Mouse (Mus musculus): ENCODE data around the gene Lrrc7. TPM values are rescaled to one million over a fixed set of nuclear protein-coding genes. Genes with fewer than 3 reads are reported as not detected.

The Lrrc7 gene
- polyA plus RNA-seq, 1 experiment, result not detected

- no peak for TF ChIP-seq CTCF (IDR thresholded peaks at IDR 0.05; ENCODE audit: low read depth, low read length)
- TF ChIP-seq EP300 (IDR thresholded peaks at IDR 0.05; ENCODE audit: insufficient read depth, low read depth, low read length), result no peak
- TF ChIP-seq POLR2A (IDR thresholded peaks at IDR 0.05; ENCODE audit: insufficient read depth, low read length), result no peak
- Histone ChIP-seq H3K9ac (ENCODE audit: low read depth, poor library complexity, severe bottlenecking) (no peak overlapping the region), H3K4me1 (ENCODE audit: control insufficient read depth, insufficient read depth, low read length) (no peaks in the 10 kb centered on the region), H3K27me3 (ENCODE audit: control insufficient read depth, insufficient read depth, low read length, poor library complexity, severe bottlenecking) (no peaks in the 10 kb centered on the region), H3K4me3 (ENCODE audit: low read depth, low read length) (no peak overlapping the region), H3K9me3 (replicated peaks; ENCODE audit: control insufficient read depth, insufficient read depth, low read length, poor library complexity, severe bottlenecking) (no peaks in the 10 kb centered on the region), H3K36me3 (ENCODE audit: control insufficient read depth, insufficient read depth, low read length, poor library complexity, severe bottlenecking) (no peaks in the 10 kb centered on the region), H3K27ac (ENCODE audit: insufficient read depth, low read length) (no peak overlapping the region)
Measured at GRCm38 (mm10) chr3:158148998-158149397, 413.0 kb downstream of the Lrrc7 start.

- TF ChIP-seq EP300 (IDR thresholded peaks at IDR 0.05; ENCODE audit: insufficient read depth, low read depth, low read length) (no peak), CTCF (IDR thresholded peaks at IDR 0.05; ENCODE audit: low read depth, low read length) (no peak), POLR2A (IDR thresholded peaks at IDR 0.05; ENCODE audit: insufficient read depth, low read length) (no peak)
- Histone ChIP-seq H3K27ac (ENCODE audit: insufficient read depth, low read length) (no peak overlapping the region), H3K9ac (ENCODE audit: low read depth, poor library complexity, severe bottlenecking) (no peak overlapping the region), H3K4me1 (ENCODE audit: control insufficient read depth, insufficient read depth, low read length) (no peaks in the 10 kb centered on the region), H3K36me3 (ENCODE audit: control insufficient read depth, insufficient read depth, low read length, poor library complexity, severe bottlenecking) (no peaks in the 10 kb centered on the region), H3K9me3 (replicated peaks; ENCODE audit: control insufficient read depth, insufficient read depth, low read length, poor library complexity, severe bottlenecking) (no peaks in the 10 kb centered on the region), H3K4me3 (ENCODE audit: low read depth, low read length) (no peak overlapping the region), H3K27me3 (ENCODE audit: control insufficient read depth, insufficient read depth, low read length, poor library complexity, severe bottlenecking) (no peaks in the 10 kb centered on the region)
Measured at GRCm38 (mm10) chr3:158140629-158141028, 421.4 kb downstream of the Lrrc7 start.

- H3K27me3 ChIP-seq (ENCODE audit: control insufficient read depth, insufficient read depth, low read length, poor library complexity, severe bottlenecking), result no peaks in the 10 kb centered on the region
- no peak overlapping the region for H3K27ac ChIP-seq (ENCODE audit: insufficient read depth, low read length)
- TF ChIP-seq POLR2A (IDR thresholded peaks at IDR 0.05; ENCODE audit: insufficient read depth, low read length) (no peak), CTCF (IDR thresholded peaks at IDR 0.05; ENCODE audit: low read depth, low read length) (no peak)
- no peaks in the 10 kb centered on the region for H3K9me3 ChIP-seq (replicated peaks; ENCODE audit: control insufficient read depth, insufficient read depth, low read length, poor library complexity, severe bottlenecking)
- no peak overlapping the region for H3K9ac ChIP-seq (ENCODE audit: low read depth, poor library complexity, severe bottlenecking)
- H3K4me3 ChIP-seq (ENCODE audit: low read depth, low read length), result no peak overlapping the region
- no peaks in the 10 kb centered on the region for H3K4me1 ChIP-seq (ENCODE audit: control insufficient read depth, insufficient read depth, low read length)
- no peaks in the 10 kb centered on the region for H3K36me3 ChIP-seq (ENCODE audit: control insufficient read depth, insufficient read depth, low read length, poor library complexity, severe bottlenecking)
Measured at GRCm38 (mm10) chr3:158137796-158138195, 424.2 kb downstream of the Lrrc7 start.

GRCm38 (mm10) chr3:158131672-158132071 lies 430.3 kb downstream of the Lrrc7 start:
- Histone ChIP-seq H3K27ac (ENCODE audit: insufficient read depth, low read length) (no peak overlapping the region), H3K4me1 (ENCODE audit: control insufficient read depth, insufficient read depth, low read length) (no peaks in the 10 kb centered on the region), H3K36me3 (ENCODE audit: control insufficient read depth, insufficient read depth, low read length, poor library complexity, severe bottlenecking) (no peaks in the 10 kb centered on the region), H3K4me3 (ENCODE audit: low read depth, low read length) (no peak overlapping the region), H3K9ac (ENCODE audit: low read depth, poor library complexity, severe bottlenecking) (no peak overlapping the region), H3K9me3 (replicated peaks; ENCODE audit: control insufficient read depth, insufficient read depth, low read length, poor library complexity, severe bottlenecking) (no peaks in the 10 kb centered on the region), H3K27me3 (ENCODE audit: control insufficient read depth, insufficient read depth, low read length, poor library complexity, severe bottlenecking) (no peaks in the 10 kb centered on the region)
- TF ChIP-seq CTCF (IDR thresholded peaks at IDR 0.05; ENCODE audit: low read depth, low read length) (no peak), EP300 (IDR thresholded peaks at IDR 0.05; ENCODE audit: insufficient read depth, low read depth, low read length) (no peak), POLR2A (IDR thresholded peaks at IDR 0.05; ENCODE audit: insufficient read depth, low read length) (no peak)

GRCm38 (mm10) chr3:158131233-158131632 lies 430.8 kb downstream of the Lrrc7 start:
- H3K4me3 ChIP-seq (ENCODE audit: low read depth, low read length), result no peak overlapping the region
- TF ChIP-seq EP300 (IDR thresholded peaks at IDR 0.05; ENCODE audit: insufficient read depth, low read depth, low read length) (no peak), POLR2A (IDR thresholded peaks at IDR 0.05; ENCODE audit: insufficient read depth, low read length) (no peak), CTCF (IDR thresholded peaks at IDR 0.05; ENCODE audit: low read depth, low read length) (no peak)
- H3K9me3 ChIP-seq (replicated peaks; ENCODE audit: control insufficient read depth, insufficient read depth, low read length, poor library complexity, severe bottlenecking), result no peaks in the 10 kb centered on the region
- H3K27ac ChIP-seq (ENCODE audit: insufficient read depth, low read length), result no peak overlapping the region
- H3K4me1 ChIP-seq (ENCODE audit: control insufficient read depth, insufficient read depth, low read length), result no peaks in the 10 kb centered on the region
- H3K36me3 ChIP-seq (ENCODE audit: control insufficient read depth, insufficient read depth, low read length, poor library complexity, severe bottlenecking), result no peaks in the 10 kb centered on the region
- no peaks in the 10 kb centered on the region for H3K27me3 ChIP-seq (ENCODE audit: control insufficient read depth, insufficient read depth, low read length, poor library complexity, severe bottlenecking)
- no peak overlapping the region for H3K9ac ChIP-seq (ENCODE audit: low read depth, poor library complexity, severe bottlenecking)

- Histone ChIP-seq H3K9me3 (replicated peaks; ENCODE audit: control insufficient read depth, insufficient read depth, low read length, poor library complexity, severe bottlenecking) (no peaks in the 10 kb centered on the region), H3K4me1 (ENCODE audit: control insufficient read depth, insufficient read depth, low read length) (no peaks in the 10 kb centered on the region), H3K36me3 (ENCODE audit: control insufficient read depth, insufficient read depth, low read length, poor library complexity, severe bottlenecking) (no peaks in the 10 kb centered on the region), H3K27ac (ENCODE audit: insufficient read depth, low read length) (no peak overlapping the region), H3K27me3 (ENCODE audit: control insufficient read depth, insufficient read depth, low read length, poor library complexity, severe bottlenecking) (no peaks in the 10 kb centered on the region), H3K9ac (ENCODE audit: low read depth, poor library complexity, severe bottlenecking) (no peak overlapping the region), H3K4me3 (ENCODE audit: low read depth, low read length) (no peak overlapping the region)
- no peak for TF ChIP-seq EP300 (IDR thresholded peaks at IDR 0.05; ENCODE audit: insufficient read depth, low read depth, low read length)
- TF ChIP-seq CTCF (IDR thresholded peaks at IDR 0.05; ENCODE audit: low read depth, low read length), result no peak
- no peak for TF ChIP-seq POLR2A (IDR thresholded peaks at IDR 0.05; ENCODE audit: insufficient read depth, low read length)
Measured at GRCm38 (mm10) chr3:158122899-158123298, 439.1 kb downstream of the Lrrc7 start.

All from ES-Bruce4 (cell line).